In genomic region chr16:43602573-43602972, GRCm38 (mm10) we compare ENCODE assay signal across 30 mouse cellular contexts.
DNase-seq lines count a peak whose midpoint lies in the region; ATAC-seq and TF ChIP-seq lines count a peak whose summit lies in the region.
"Had no signal": no experiment of that assay in that cellular context is flagged by ENCODE, and none has a peak within 500 bp of the region (broad histone marks: within the 10 kb centered on the region; RNA-seq: fewer than 3 reads in every experiment).

No protein-coding gene starts in this region.

- peaks cover 2% of the 10 kb centered on the region; the same call in 1 of the 2 replicates for H3K9me3 ChIP-seq in forebrain, embryonic 15.5 days
- H3K9me3 ChIP-seq: embryonic facial prominence, embryonic 13.5 days; heart, embryonic 13.5 days; hindbrain, embryonic 15.5 days; intestine, embryonic 15.5 days had no signal

- H3K4me1 ChIP-seq in forebrain, embryonic 15.5 days, result peaks cover 17% of the 10 kb centered on the region
- H3K4me1 ChIP-seq: intestine, embryonic 15.5 days had no signal

- 81% methylated on average over 4 of the region's 4 CpGs for WGBS in forebrain, embryonic 15.5 days

- no peak for DNase-seq in layer of hippocampus, adult 2 months (ENCODE audit: low spot score in 2 of 2)
- DNase-seq in layer of hippocampus, adult 8-10 months (ENCODE audit: low spot score in 2 of 2), result no peak
- DNase-seq in lung, adult 18-20 months, result no peak
- no peak for DNase-seq in retina, postnatal 1 day
- no peak for DNase-seq in cerebellum, postnatal 25 days
- DNase-seq: adrenal gland, postnatal 14 days; cerebellum, adult 11 months; cerebellum, adult 9-11 months; heart, postnatal 10 days; kidney, adult 2 months; kidney, postnatal 4 days; layer of hippocampus, adult 9-11 months; liver; lung, embryonic 14.5 days; lung, postnatal 14 days; thymus, postnatal 25 days had no signal

- H3K4me3 ChIP-seq in layer of hippocampus, adult 2 months, result no peak overlapping the region
- H3K4me3 ChIP-seq in forebrain, embryonic 15.5 days, result no peak overlapping the region
- H3K4me3 ChIP-seq: embryonic facial prominence, embryonic 13.5 days; heart, embryonic 13.5 days; hindbrain, embryonic 10.5 days; hindbrain, embryonic 15.5 days; intestine, embryonic 15.5 days; myocyte; neural tube, embryonic 12.5 days had no signal

- H3K27me3 ChIP-seq in forebrain, embryonic 15.5 days, result no peaks in the 10 kb centered on the region
- H3K27me3 ChIP-seq: embryonic facial prominence, embryonic 13.5 days; heart, embryonic 13.5 days; hindbrain, embryonic 15.5 days; intestine, embryonic 15.5 days; neural tube, embryonic 12.5 days; Patski had no signal

- H3K36me3 ChIP-seq in forebrain, embryonic 15.5 days, result peaks cover 12% of the 10 kb centered on the region
- H3K36me3 ChIP-seq: embryonic facial prominence, embryonic 13.5 days; intestine, embryonic 15.5 days had no signal

- TF ChIP-seq CTCF in layer of hippocampus, adult 2 months (conservative IDR thresholded peaks at IDR 0.05), result no peak

- H3K27ac ChIP-seq in layer of hippocampus, adult 2 months, result peak overlapping the region; percentile 88; the same call in 1 of the 2 replicates
- peak overlapping the region; percentile 50 for H3K27ac ChIP-seq in forebrain, embryonic 15.5 days (replicated peaks)
- H3K27ac ChIP-seq: embryonic facial prominence, embryonic 13.5 days; heart, embryonic 13.5 days; intestine, embryonic 15.5 days; kidney, postnatal 0 days; liver, embryonic 14.5 days; neural tube, embryonic 12.5 days had no signal

- ATAC-seq in activated CD4-positive, CD25-positive, alpha-beta regulatory T cell, adult 4 months, result peak; percentile 13
- ATAC-seq in forebrain, embryonic 15.5 days (replicated peaks), result no peak
- ATAC-seq: intestine, embryonic 15.5 days; midbrain, embryonic 16.5 days; Patski had no signal

- H3K4me2 ChIP-seq in forebrain, embryonic 15.5 days (replicated peaks), result no peak overlapping the region
- H3K4me2 ChIP-seq: embryonic facial prominence, embryonic 13.5 days; heart, embryonic 13.5 days; hindbrain, embryonic 15.5 days; intestine, embryonic 15.5 days; lung, embryonic 14.5 days; midbrain, embryonic 11.5 days; neural tube, embryonic 12.5 days had no signal

- no peak overlapping the region for H3K9ac ChIP-seq in forebrain, embryonic 15.5 days (replicated peaks)
- H3K9ac ChIP-seq: embryonic facial prominence, embryonic 13.5 days; heart, embryonic 13.5 days; hindbrain, embryonic 15.5 days; intestine, embryonic 15.5 days; liver, embryonic 14.5 days; lung, embryonic 14.5 days; neural tube, embryonic 12.5 days had no signal
